Mouse (Mus musculus): Measurements from ENCODE around the gene Fsip1. TPM values are rescaled to one million over a fixed set of nuclear protein-coding genes. Genes with fewer than 3 reads are reported as not detected.

The Fsip1 gene
- total and polyA plus RNA-seq, 2 experiments from 2014 or later: 1.2 to 6.1 TPM

GRCm38 (mm10) chr2:118263914-118264201 is 7.1 kb upstream of the Fsip1 start:
- WGBS: 64% methylated on average over 2 of the region's 2 CpGs
- no peak for DNase-seq (ENCODE audit: low spot score)
- H3K4me1 ChIP-seq (ENCODE audit: insufficient read depth, low read length): no peaks in the 10 kb centered on the region
- no peaks in the 10 kb centered on the region for H3K27me3 ChIP-seq (ENCODE audit: insufficient read depth, low read length)
- H3K27ac ChIP-seq (ENCODE audit: low read depth, low read length): no peak overlapping the region
- no peak overlapping the region for H3K9ac ChIP-seq (replicated peaks; ENCODE audit: low read length, poor library complexity, severe bottlenecking)
- H3K36me3 ChIP-seq (ENCODE audit: insufficient read depth, low read length): no peaks in the 10 kb centered on the region
- no peak overlapping the region for H3K4me2 ChIP-seq (ENCODE audit: low read depth, low read length, poor library complexity, severe bottlenecking)
- H3K4me3 ChIP-seq (ENCODE audit: low read depth, low read length): no peak overlapping the region
- no peak for TF ChIP-seq CTCF (IDR thresholded peaks at IDR 0.05)
- no peaks in the 10 kb centered on the region for H3K9me3 ChIP-seq (ENCODE audit: low read length)
- no peak for ATAC-seq (ENCODE audit: low FRiP score)

- WGBS: 23% methylated on average over 8 of the region's 8 CpGs
- TF ChIP-seq CTCF (IDR thresholded peaks at IDR 0.05): peak; percentile 95
- no peaks in the 10 kb centered on the region for H3K27me3 ChIP-seq (ENCODE audit: insufficient read depth, low read length)
- peak; percentile 80 for DNase-seq (ENCODE audit: low spot score)
- H3K4me1 ChIP-seq (ENCODE audit: insufficient read depth, low read length): no peaks in the 10 kb centered on the region
- no peaks in the 10 kb centered on the region for H3K36me3 ChIP-seq (ENCODE audit: insufficient read depth, low read length)
- H3K4me3 ChIP-seq (ENCODE audit: low read depth, low read length): no peak overlapping the region
- H3K9me3 ChIP-seq (ENCODE audit: low read length): no peaks in the 10 kb centered on the region
- ATAC-seq (ENCODE audit: low FRiP score): peak; percentile 68; the same call in 1 of the 2 replicates
- H3K4me2 ChIP-seq (ENCODE audit: low read depth, low read length, poor library complexity, severe bottlenecking): no peak overlapping the region
- no peak overlapping the region for H3K27ac ChIP-seq (ENCODE audit: low read depth, low read length)
- no peak overlapping the region for H3K9ac ChIP-seq (replicated peaks; ENCODE audit: low read length, poor library complexity, severe bottlenecking)
Observed at GRCm38 (mm10) chr2:118263151-118263913, 6.6 kb upstream of the Fsip1 start.

GRCm38 (mm10) chr2:118262673-118263072 is 5.9 kb upstream of the Fsip1 start:
- Histone ChIP-seq H3K27me3 (ENCODE audit: insufficient read depth, low read length) (no peaks in the 10 kb centered on the region), H3K27ac (ENCODE audit: low read depth, low read length) (no peak overlapping the region), H3K4me1 (ENCODE audit: insufficient read depth, low read length) (no peaks in the 10 kb centered on the region), H3K36me3 (ENCODE audit: insufficient read depth, low read length) (no peaks in the 10 kb centered on the region), H3K9me3 (ENCODE audit: low read length) (no peaks in the 10 kb centered on the region), H3K4me2 (ENCODE audit: low read depth, low read length, poor library complexity, severe bottlenecking) (no peak overlapping the region), H3K4me3 (ENCODE audit: low read depth, low read length) (no peak overlapping the region), H3K9ac (replicated peaks; ENCODE audit: low read length, poor library complexity, severe bottlenecking) (no peak overlapping the region)
- WGBS: 65% methylated on average over 8 of the region's 8 CpGs
- ATAC-seq (ENCODE audit: low FRiP score): no peak
- DNase-seq (ENCODE audit: low spot score): no peak
- no peak for TF ChIP-seq CTCF (IDR thresholded peaks at IDR 0.05)

GRCm38 (mm10) chr2:118259746-118260145 is 3.0 kb upstream of the Fsip1 start:
- no peaks in the 10 kb centered on the region for H3K27me3 ChIP-seq (ENCODE audit: insufficient read depth, low read length)
- H3K4me1 ChIP-seq (ENCODE audit: insufficient read depth, low read length): no peaks in the 10 kb centered on the region
- DNase-seq (ENCODE audit: low spot score) (no peak), ATAC-seq (ENCODE audit: low FRiP score) (no peak)
- H3K4me3 ChIP-seq (ENCODE audit: low read depth, low read length): no peak overlapping the region
- H3K27ac ChIP-seq (ENCODE audit: low read depth, low read length): no peak overlapping the region
- H3K4me2 ChIP-seq (ENCODE audit: low read depth, low read length, poor library complexity, severe bottlenecking): no peak overlapping the region
- WGBS: 84% methylated on average over 5 of the region's 5 CpGs
- no peak overlapping the region for H3K9ac ChIP-seq (replicated peaks; ENCODE audit: low read length, poor library complexity, severe bottlenecking)
- no peak for TF ChIP-seq CTCF (IDR thresholded peaks at IDR 0.05)
- H3K36me3 ChIP-seq (ENCODE audit: insufficient read depth, low read length): no peaks in the 10 kb centered on the region
- no peaks in the 10 kb centered on the region for H3K9me3 ChIP-seq (ENCODE audit: low read length)

- ATAC-seq (ENCODE audit: low FRiP score): no peak
- H3K4me1 ChIP-seq (ENCODE audit: insufficient read depth, low read length): no peaks in the 10 kb centered on the region
- H3K36me3 ChIP-seq (ENCODE audit: insufficient read depth, low read length): no peaks in the 10 kb centered on the region
- DNase-seq (ENCODE audit: low spot score): no peak
- H3K27ac ChIP-seq (ENCODE audit: low read depth, low read length): no peak overlapping the region
- peak overlapping the region; percentile 40 for H3K4me3 ChIP-seq (ENCODE audit: low read depth, low read length)
- no peak for TF ChIP-seq CTCF (IDR thresholded peaks at IDR 0.05)
- no peaks in the 10 kb centered on the region for H3K27me3 ChIP-seq (ENCODE audit: insufficient read depth, low read length)
- 79% methylated on average over 8 of the region's 8 CpGs for WGBS
- peak overlapping the region; percentile 67 for H3K4me2 ChIP-seq (ENCODE audit: low read depth, low read length, poor library complexity, severe bottlenecking)
- no peak overlapping the region for H3K9ac ChIP-seq (replicated peaks; ENCODE audit: low read length, poor library complexity, severe bottlenecking)
- H3K9me3 ChIP-seq (ENCODE audit: low read length): no peaks in the 10 kb centered on the region
Observed at GRCm38 (mm10) chr2:118257094-118257493, 328 bp upstream of the Fsip1 start.

GRCm38 (mm10) chr2:118254516-118254915 is 2.2 kb downstream of the Fsip1 start:
- Histone ChIP-seq H3K4me1 (ENCODE audit: insufficient read depth, low read length) (no peaks in the 10 kb centered on the region), H3K9me3 (ENCODE audit: low read length) (no peaks in the 10 kb centered on the region), H3K36me3 (ENCODE audit: insufficient read depth, low read length) (no peaks in the 10 kb centered on the region), H3K4me2 (ENCODE audit: low read depth, low read length, poor library complexity, severe bottlenecking) (no peak overlapping the region), H3K9ac (replicated peaks; ENCODE audit: low read length, poor library complexity, severe bottlenecking) (no peak overlapping the region), H3K27ac (ENCODE audit: low read depth, low read length) (no peak overlapping the region), H3K27me3 (ENCODE audit: insufficient read depth, low read length) (no peaks in the 10 kb centered on the region), H3K4me3 (ENCODE audit: low read depth, low read length) (no peak overlapping the region)
- WGBS: 89% methylated on average over 8 of the region's 8 CpGs
- TF ChIP-seq CTCF (IDR thresholded peaks at IDR 0.05): no peak
- no peak for ATAC-seq (ENCODE audit: low FRiP score)
- peak; percentile 32 for DNase-seq (ENCODE audit: low spot score)
